Mouse (Mus musculus) urinary bladder, adult 2 months (tissue): ENCODE data around the gene Bicra. TPM values are rescaled to one million over a fixed set of nuclear protein-coding genes. Genes with fewer than 3 reads are reported as not detected.

Experiments
- DNase-seq: peaks from one replicate; pipeline ENCODE4 v3.0.0; 2022; ENCODE audit warnings: low spot score
- polyA plus RNA-seq: library from polyadenylated mRNA; depleted of rRNA; stranded (reverse); fragments of >200 nt; gene quantifications from 2 replicates; pipeline ENCODE4 v1.2.3, GENCODE M21; 2012

The Bicra gene
- polyA plus RNA-seq, 1 experiment: 3.3 TPM

DNA sequence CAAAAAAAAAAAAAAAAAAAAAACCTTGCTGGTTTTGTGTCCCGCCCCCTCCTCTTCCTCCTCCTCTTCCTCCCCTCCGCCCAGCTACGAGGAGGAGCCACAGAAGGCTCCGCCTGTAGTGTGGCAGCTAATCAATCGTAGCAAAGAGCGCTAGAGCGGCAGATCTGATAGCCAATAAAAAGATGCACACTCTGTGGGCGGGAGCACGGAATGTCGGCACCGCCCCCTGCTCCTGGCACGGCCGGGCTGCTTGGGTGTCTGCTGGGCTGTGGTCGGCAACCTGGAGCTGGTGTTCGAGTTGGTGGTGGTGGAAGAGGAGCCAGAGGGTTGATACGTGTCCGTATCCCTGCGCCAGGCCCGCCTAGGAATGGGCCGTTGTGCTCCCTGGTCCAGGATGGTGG, 443 bp upstream of the Bicra start:
- DNase-seq: peak; percentile 92

DNA sequence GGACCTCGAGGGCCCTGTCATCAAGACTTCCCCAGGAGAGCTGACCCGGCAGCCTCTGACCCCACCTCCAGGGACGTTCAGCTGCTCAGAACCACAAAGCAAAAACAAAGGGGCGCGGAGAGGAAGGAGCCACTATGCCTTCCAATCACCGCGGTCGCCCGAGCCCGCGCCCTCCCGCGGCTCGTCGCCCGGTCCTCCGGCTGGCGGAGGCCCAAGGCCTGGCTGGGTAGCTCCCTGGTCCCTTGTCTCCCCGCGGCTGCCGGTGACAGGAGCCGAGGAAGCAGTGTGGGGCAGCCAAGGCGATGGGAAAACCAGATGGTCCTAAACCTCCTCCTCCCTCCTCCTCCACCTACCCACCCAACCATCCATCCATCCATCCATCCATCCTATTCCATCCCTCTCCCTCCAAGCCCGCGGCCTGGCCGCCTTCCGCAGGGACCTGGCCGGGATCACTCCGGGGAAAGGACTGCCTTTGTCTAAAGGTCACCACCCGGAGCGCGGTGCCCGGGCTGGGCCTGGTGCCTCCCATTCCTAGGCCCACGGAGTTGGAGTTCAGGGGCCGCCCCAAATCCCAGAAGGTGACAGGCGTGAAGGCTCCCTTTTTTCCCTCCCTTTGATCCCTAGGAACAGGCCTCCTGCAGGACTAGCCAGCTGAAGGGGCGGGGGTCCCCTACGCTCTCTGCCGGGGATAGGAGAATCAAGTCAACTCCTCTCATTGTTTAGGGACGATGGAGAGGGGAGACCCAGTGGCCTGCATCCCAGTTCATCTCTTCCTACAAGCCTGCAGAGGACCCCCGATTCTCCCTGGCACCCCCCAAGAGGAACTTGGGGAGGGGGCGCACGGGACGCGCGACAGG, 1.0 kb downstream of the Bicra start:
- DNase-seq: peak; percentile 64

- no peak for DNase-seq
Measured at GRCm38 (mm10) chr7:16046101-16046480, 1.6 kb downstream of the Bicra start.

- DNase-seq: no peak
Measured at GRCm38 (mm10) chr7:16045538-16045937, 2.2 kb downstream of the Bicra start.

DNA sequence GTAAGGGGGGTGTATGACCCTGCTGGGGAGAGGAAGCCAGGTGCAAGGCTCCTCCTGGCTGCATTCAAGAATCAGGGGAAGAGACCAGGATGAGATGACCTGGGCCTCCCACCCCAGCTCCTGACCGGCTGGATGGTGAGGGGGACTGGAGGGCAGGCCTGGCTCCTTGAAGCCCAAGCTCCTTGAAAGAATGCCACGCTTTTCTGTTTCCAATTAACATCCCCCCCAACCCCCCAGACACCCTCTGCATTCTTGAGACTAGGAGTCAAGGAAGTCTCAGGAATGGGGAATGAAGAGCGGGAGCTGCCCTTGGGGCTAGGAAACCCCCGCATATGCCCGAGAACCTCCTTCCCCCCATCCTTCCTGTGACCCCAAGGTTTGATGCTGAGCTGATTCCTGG, 3.2 kb downstream of the Bicra start:
- DNase-seq: no peak

- DNase-seq: no peak
Measured at GRCm38 (mm10) chr7:16043861-16044435, 3.8 kb downstream of the Bicra start.

GRCm38 (mm10) chr7:16042850-16043775, 4.6 kb downstream of the Bicra start:
- no peak for DNase-seq

DNA sequence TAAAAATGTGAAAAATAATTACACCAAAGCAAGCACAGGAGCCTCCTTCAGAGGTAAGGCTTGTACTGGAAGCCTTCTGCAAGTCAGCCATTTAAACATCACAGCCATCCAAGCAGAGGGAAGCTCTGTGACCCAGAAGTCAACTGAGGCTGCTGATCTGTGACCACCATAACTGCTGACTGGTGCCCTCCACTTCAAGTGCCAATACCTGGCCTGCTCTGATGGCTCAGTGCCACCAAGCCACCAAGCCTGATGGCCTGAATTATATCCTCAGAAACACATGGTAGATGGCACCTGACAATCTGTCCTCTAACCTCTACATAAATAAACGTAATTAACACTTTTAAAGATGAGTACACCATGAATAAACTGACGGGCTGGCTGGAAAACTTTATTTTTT, 6.5 kb downstream of the Bicra start:
- DNase-seq: no peak

DNA sequence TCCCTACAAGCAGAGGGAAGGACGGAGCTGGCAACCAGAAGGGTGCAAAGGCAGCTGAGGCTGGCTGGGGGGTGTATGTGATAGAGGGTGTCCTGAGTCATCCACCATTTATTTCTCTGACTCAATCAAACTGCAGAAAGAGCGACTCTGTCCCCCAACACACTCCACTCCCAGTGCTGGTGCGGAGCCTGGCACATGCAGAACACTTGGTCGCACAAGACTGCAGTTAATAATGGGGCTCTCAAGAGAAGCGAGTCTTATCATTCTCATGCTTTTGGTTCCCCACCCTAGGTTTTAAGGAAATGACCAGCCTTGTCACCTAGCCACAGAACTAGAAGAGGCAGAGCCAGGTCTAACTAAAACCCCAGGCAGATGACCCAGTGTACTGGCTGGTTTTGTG, 8.4 kb downstream of the Bicra start:
- DNase-seq: no peak

GRCm38 (mm10) chr7:16036972-16037371, 10.7 kb downstream of the Bicra start:
- DNase-seq: no peak

DNA sequence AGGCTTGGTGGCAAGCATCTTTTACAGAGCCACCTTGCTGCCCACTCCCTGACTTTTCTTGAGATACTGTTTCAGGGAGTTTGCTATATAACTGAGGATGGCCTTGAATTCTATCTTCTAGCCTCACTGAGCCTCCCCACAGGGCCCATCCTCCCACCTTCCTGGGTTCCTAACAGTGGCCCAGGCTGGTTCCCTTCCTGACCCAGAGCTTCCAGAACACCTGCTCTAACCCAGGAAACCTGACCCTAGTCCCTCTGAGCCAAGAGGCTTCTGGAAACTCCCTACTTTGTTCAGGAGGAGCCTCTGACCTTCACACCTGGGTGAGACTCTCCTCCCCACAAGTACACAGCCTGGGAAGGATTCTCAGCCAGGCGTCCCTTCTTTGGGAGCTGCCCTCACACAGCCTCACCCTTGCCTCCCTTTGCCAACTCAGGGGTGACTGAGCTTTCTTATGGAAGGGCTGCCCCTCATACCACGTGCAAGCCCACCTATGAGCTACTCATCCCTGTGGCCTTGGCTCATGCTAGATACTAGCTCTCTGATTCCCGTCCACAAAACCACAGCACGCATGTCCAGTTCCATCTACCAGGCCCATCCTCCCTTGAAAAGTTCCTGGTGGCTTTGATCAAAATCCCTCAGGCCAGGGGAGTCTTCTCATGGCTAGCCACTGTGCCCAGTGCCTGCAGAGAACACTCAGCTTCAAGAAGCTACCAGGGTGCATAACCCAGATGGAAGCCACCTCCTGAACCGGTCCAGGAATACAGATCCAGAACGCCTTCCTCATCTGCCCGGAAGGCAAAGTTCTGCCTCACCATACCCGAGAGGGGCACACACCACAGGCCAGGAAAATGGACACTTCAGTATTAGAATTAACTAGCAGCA, 13.9 kb downstream of the Bicra start:
- DNase-seq: peak; percentile 13

DNA sequence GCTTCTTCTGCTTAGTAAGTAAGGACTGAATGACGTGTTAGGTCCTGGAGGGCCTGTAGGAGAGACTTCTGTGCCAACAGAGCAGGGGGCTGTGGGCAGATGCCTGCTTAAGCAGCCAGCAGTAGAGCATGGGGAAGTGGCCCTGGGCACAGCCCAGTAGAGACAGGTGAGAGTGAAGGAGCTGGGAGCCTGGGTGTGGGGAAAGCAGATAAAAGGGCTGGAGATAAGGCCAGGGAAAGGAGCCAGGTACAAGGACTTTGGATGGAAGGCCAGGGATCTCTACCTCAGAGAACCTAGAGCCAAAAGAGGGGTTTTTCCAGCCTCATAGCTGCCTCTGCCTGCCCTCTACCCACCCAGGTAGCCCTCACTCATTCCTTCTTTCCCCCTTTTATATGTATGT, 14.7 kb downstream of the Bicra start:
- DNase-seq: peak; percentile 16

GRCm38 (mm10) chr7:16031072-16031471, 16.6 kb downstream of the Bicra start:
- no peak for DNase-seq

GRCm38 (mm10) chr7:16028102-16028927, 19.4 kb downstream of the Bicra start:
- no peak for DNase-seq

- DNase-seq: no peak
Measured at GRCm38 (mm10) chr7:16024603-16025222, 23.0 kb downstream of the Bicra start.

- DNase-seq: no peak
Measured at GRCm38 (mm10) chr7:16019256-16020094, 28.2 kb downstream of the Bicra start.

DNA sequence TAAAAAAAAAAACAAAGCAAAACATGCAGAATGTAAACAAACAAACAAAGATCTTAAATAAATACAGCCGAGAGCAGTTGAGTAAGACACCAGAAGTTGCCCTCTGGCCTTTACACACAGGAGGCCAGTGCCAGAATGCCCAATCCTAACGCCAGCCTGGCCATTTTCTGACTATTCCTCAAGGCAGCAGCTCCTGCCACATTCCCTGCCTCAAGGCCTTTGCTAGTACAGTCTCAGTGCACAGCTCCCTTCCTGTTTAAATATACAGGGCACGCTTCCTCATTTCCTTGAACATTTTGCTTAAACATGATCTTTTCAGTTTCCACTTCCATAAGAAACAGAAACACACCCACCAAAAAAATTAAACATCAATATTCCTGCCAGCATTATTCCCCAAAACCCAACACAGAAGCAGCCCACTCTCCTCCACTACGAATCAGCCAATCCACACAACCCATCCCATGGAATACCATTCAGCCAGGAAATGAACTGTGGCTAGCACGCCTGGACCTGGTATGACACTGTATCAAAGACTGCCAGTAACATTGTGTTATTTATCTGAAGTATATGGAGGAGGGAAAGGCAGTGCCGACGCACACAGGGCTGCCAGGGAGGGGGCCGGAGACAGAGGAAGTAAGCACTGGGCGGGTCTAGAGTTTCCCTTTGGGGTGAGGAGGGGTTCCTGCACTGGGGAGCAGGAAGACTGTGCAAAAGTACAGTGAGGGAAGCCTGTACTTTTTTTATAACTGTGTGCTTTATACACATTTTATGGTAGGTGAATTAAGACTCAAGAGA, 29.5 kb downstream of the Bicra start:
- DNase-seq: no peak

DNA sequence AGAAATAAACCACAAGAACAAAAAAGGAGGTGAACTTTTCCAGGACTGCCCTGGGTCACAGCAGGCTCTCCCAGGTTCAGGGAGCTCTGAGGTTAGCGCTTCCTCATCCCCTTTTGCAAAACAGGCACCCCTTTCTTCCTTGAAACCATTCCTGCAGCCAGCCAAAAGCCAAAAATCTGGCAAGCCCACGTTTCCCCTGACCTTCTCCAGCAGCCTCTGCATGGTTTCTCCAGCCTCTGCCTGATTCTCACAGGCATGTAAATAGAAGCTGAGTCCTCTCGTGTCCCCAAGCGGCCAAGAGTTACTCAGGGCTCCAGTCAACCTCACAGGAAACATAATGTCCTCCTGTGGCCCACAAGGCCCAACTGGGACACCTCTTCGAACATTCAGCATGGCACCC, 32.3 kb downstream of the Bicra start:
- DNase-seq: no peak
